Mouse (Mus musculus) ES-E14 (cell line): ENCODE measurements around the gene Slc25a42. TPM values are rescaled to one million over a fixed set of nuclear protein-coding genes. Genes with fewer than 3 reads are reported as not detected.

ENCODE experiments used
- DNase-seq: peaks from one replicate; pipeline ENCODE4 v3.0.0-alpha.2; 2013; ENCODE audit warnings: low read depth, low spot score
- H3K27ac ChIP-seq: 2 replicates; pipeline ENCODE4 v1.5.1; 2012; ENCODE audit warnings: low read depth, mild to moderate bottlenecking, low read length, moderate library complexity, mixed read lengths; ENCODE audit not compliant: poor library complexity, insufficient read depth, severe bottlenecking
- H3K36me3 ChIP-seq: 2 replicates; pipeline ENCODE4 v1.6.1; 2012; ENCODE audit warnings: mild to moderate bottlenecking, low read length, moderate library complexity, mixed read lengths; ENCODE audit not compliant: control insufficient read depth, poor library complexity, insufficient read depth, severe bottlenecking
- H3K4me1 ChIP-seq, 2 experiments: fragments of 150-350 bp in 1 of 2; sonication (generic) in 1 of 2; 2 replicates each; pipeline ENCODE4 v1.6.1; 2012; ENCODE audit warnings: low read length in 2 of 2, mild to moderate bottlenecking in 1 of 2, mixed read lengths in 1 of 2; ENCODE audit not compliant: control insufficient read depth in 2 of 2, insufficient read depth in 2 of 2, poor library complexity in 1 of 2
- H3K4me3 ChIP-seq, 2 experiments: fragments of 150-350 bp in 1 of 2; sonication (generic) in 1 of 2; 2 replicates each; pipeline ENCODE4 v1.5.1; 2012; ENCODE audit warnings: low read length in 2 of 2, low read depth in 1 of 2, mild to moderate bottlenecking in 1 of 2, mixed read lengths in 1 of 2; ENCODE audit not compliant: insufficient read depth in 1 of 2, poor library complexity in 1 of 2, severe bottlenecking in 1 of 2
- H3K9ac ChIP-seq: 2 replicates; pipeline ENCODE4 v1.6.1; 2012; ENCODE audit warnings: low read depth, mild to moderate bottlenecking, low read length, mixed read lengths; ENCODE audit not compliant: poor library complexity, insufficient read depth, severe bottlenecking
- H3K9me3 ChIP-seq: fragments of 150-350 bp; sonication (generic); 2 replicates; pipeline ENCODE4 v1.6.1; 2012; ENCODE audit warnings: low read depth, mild to moderate bottlenecking, low read length; ENCODE audit not compliant: control insufficient read depth, insufficient read depth
- CHD2 ChIP-seq: IDR thresholded peaks from 2 replicates; pipeline ENCODE4 v1.6.1; 2014; ENCODE audit warnings: mild to moderate bottlenecking, low read depth, low read length, inconsistent platforms
- HCFC1 ChIP-seq: IDR thresholded peaks from 2 replicates; pipeline ENCODE4 v1.6.1; 2012; ENCODE audit warnings: low read length, inconsistent platforms, borderline replicate concordance; ENCODE audit not compliant: insufficient read depth
- MAFK ChIP-seq: IDR thresholded peaks from 2 replicates; pipeline ENCODE4 v1.6.1; 2014; ENCODE audit warnings: mild to moderate bottlenecking, low read depth, low read length, inconsistent platforms; ENCODE audit not compliant: insufficient read depth
- ZC3H11A ChIP-seq: IDR thresholded peaks from 2 replicates; pipeline ENCODE4 v1.6.1; 2012; ENCODE audit warnings: low read depth, mild to moderate bottlenecking, inconsistent platforms, low read length, borderline replicate concordance
- ZNF384 ChIP-seq: IDR thresholded peaks from 2 replicates; pipeline ENCODE4 v1.6.1; 2012; ENCODE audit warnings: low read depth, low read length, inconsistent platforms
- in situ Hi-C, 2 experiments: fragments of 600-800 bp; cut with MboI; formaldehyde crosslinking; loops; one replicate each; pipeline ENCODE4 v1.15.1; 2025; ENCODE audit warnings: low sequenced_read_pairs in 2 of 2, inconsistent platforms in 1 of 2; ENCODE audit not compliant: unreplicated experiment in 2 of 2
- total RNA-seq: library from RNA; depleted of rRNA; stranded (reverse); fragments of 300-350 nt; gene quantifications from 2 replicates; pipeline ENCODE4 v1.2.3, GENCODE M21; 2012

The Slc25a42 gene
- total RNA-seq, 1 experiment = 5.8 TPM

- no peak for TF ChIP-seq MAFK
- no peak for TF ChIP-seq HCFC1
- TF ChIP-seq ZC3H11A = no peak
- TF ChIP-seq CHD2 = no peak
- TF ChIP-seq ZNF384 = no peak
- in situ Hi-C loops = no loop called here
- Histone ChIP-seq H3K4me3 (no peak overlapping the region), H3K36me3 (no peaks in the 10 kb centered on the region), H3K9me3 (no peaks in the 10 kb centered on the region), H3K27ac (no peak overlapping the region), H3K9ac (no peak overlapping the region), H3K4me1 (peaks cover 7 to 14% of the 10 kb centered on the region in 2 experiments)
- DNase-seq = no peak
Observed at GRCm38 (mm10) chr8:70157240-70157800, 54.8 kb downstream of the Slc25a42 start.

- H3K27ac ChIP-seq = no peak overlapping the region
Observed at GRCm38 (mm10) chr8:70152537-70153257, 59.4 kb downstream of the Slc25a42 start.

GRCm38 (mm10) chr8:70150158-70150557, 61.9 kb downstream of the Slc25a42 start:
- Histone ChIP-seq H3K36me3 (peaks cover 14% of the 10 kb centered on the region; the same call in 1 of the 2 replicates), H3K9me3 (no peaks in the 10 kb centered on the region), H3K4me3 (peak overlapping the region in 1 of 2 experiments; percentile 33; a peak in 2 of 4 replicates), H3K27ac (peak overlapping the region; percentile 42; the same call in 1 of the 2 replicates), H3K9ac (peak overlapping the region; percentile 19; the same call in 1 of the 2 replicates), H3K4me1 (peaks cover 4 to 20% of the 10 kb centered on the region in 2 experiments; a peak in 2 of 4 replicates)
- no peak for DNase-seq
- TF ChIP-seq ZNF384 = no peak
- TF ChIP-seq HCFC1 = no peak
- no peak for TF ChIP-seq CHD2
- no peak for TF ChIP-seq ZC3H11A
- no peak for TF ChIP-seq MAFK
- in situ Hi-C loops = no loop called here

More at GRCm38 (mm10) chr8:70152537-70153257, 59.4 kb downstream of the Slc25a42 start:
- H3K9ac ChIP-seq = no peak overlapping the region
- no peaks in the 10 kb centered on the region for H3K9me3 ChIP-seq
- in situ Hi-C loops = no loop called here
- peak overlapping the region; percentile 55 to 72 for H3K4me3 ChIP-seq
- TF ChIP-seq HCFC1 (no peak), ZC3H11A (no peak), ZNF384 (no peak), MAFK (no peak), CHD2 (no peak)
- H3K36me3 ChIP-seq = no peaks in the 10 kb centered on the region
- DNase-seq = peak; percentile 77
- H3K4me1 ChIP-seq = peaks cover 4 to 20% of the 10 kb centered on the region in 2 experiments; a peak in 2 of 4 replicates

GRCm38 (mm10) chr8:70147678-70148607, 64.2 kb downstream of the Slc25a42 start:
- no peak overlapping the region for H3K27ac ChIP-seq
- H3K4me1 ChIP-seq = peaks cover under 1 to 17% of the 10 kb centered on the region in 2 experiments; a peak in 2 of 4 replicates
- DNase-seq = no peak
- H3K4me3 ChIP-seq = no peak overlapping the region
- in situ Hi-C loops = no loop called here
- no peak for TF ChIP-seq HCFC1
- no peak for TF ChIP-seq MAFK
- no peak for TF ChIP-seq ZC3H11A
- no peak for TF ChIP-seq ZNF384
- TF ChIP-seq CHD2 = no peak
- peaks cover 20% of the 10 kb centered on the region; the same call in 1 of the 2 replicates for H3K36me3 ChIP-seq
- no peaks in the 10 kb centered on the region for H3K9me3 ChIP-seq
- no peak overlapping the region for H3K9ac ChIP-seq
